Mouse (Mus musculus): Measurements from ENCODE around the gene Zfp280b.

DNA sequence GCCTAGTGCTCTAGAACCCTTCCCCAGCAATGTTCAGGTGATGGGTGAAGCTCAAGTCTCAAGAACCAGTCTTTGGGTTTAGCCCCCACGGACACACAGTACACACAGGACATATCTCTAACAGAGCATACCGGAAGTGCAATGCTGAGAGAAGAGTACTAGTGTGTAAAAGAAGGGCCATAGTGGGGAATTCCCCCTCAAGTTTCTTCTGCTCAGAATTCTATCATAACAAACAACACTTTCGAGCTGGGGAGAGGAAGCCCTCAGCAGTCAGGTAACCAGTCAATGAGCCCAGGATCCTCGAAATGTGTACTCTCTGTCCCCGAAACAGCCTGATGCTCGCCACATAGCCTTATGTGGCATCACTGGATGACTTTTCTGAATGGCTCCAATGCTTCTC, 26.1 kb upstream of the Zfp280b start:
- TF ChIP-seq CTCF (IDR thresholded peaks at IDR 0.05; ENCODE audit: extremely low read depth, insufficient read depth, low read length): no peak
- no peak for TF ChIP-seq POLR2A (IDR thresholded peaks at IDR 0.05; ENCODE audit: extremely low read depth, insufficient read depth, low read length)
